Mouse (Mus musculus) A20 (cell line): ENCODE measurements around the gene Rps6kl1.

Experiments used
- DNase-seq: peaks from one replicate; pipeline ENCODE4 v3.0.0-alpha.2; 2011; ENCODE audit warnings: low read depth, low spot score

The Rps6kl1 gene

GRCm38 (mm10) chr12:85151002-85151774 is at the start of gene Rps6kl1:
Rps6kl1 (minus strand) TSS chr12:85151264.
- peak; percentile 62 for DNase-seq

- DNase-seq, result no peak
These were observed 48.9 kb upstream of the Rps6kl1 start for GRCm38 (mm10) chr12:85199954-85200353.

- no peak for DNase-seq
These were observed 46.9 kb upstream of the Rps6kl1 start for GRCm38 (mm10) chr12:85197936-85198335.

- DNase-seq, result no peak
These were observed 46.3 kb upstream of the Rps6kl1 start for GRCm38 (mm10) chr12:85197371-85197770.

GRCm38 (mm10) chr12:85196191-85196590 is 45.1 kb upstream of the Rps6kl1 start:
- DNase-seq, result no peak

GRCm38 (mm10) chr12:85195086-85195485 is 44.0 kb upstream of the Rps6kl1 start:
- DNase-seq, result no peak

- no peak for DNase-seq
These were observed 43.6 kb upstream of the Rps6kl1 start for GRCm38 (mm10) chr12:85194623-85195018.

- DNase-seq, result no peak
These were observed 43.0 kb upstream of the Rps6kl1 start for GRCm38 (mm10) chr12:85193923-85194622.

GRCm38 (mm10) chr12:85193146-85193545 is 42.1 kb upstream of the Rps6kl1 start:
- no peak for DNase-seq

GRCm38 (mm10) chr12:85192461-85193108 is 41.5 kb upstream of the Rps6kl1 start:
- DNase-seq, result peak; percentile 79

GRCm38 (mm10) chr12:85190290-85190689 is 39.2 kb upstream of the Rps6kl1 start:
- DNase-seq, result peak; percentile 57

- no peak for DNase-seq
These were observed 35.3 kb upstream of the Rps6kl1 start for GRCm38 (mm10) chr12:85186361-85186760.

GRCm38 (mm10) chr12:85185810-85186209 is 34.7 kb upstream of the Rps6kl1 start:
- no peak for DNase-seq

GRCm38 (mm10) chr12:85184118-85184517 is 33.1 kb upstream of the Rps6kl1 start:
- DNase-seq, result no peak

GRCm38 (mm10) chr12:85182898-85183297 is 31.8 kb upstream of the Rps6kl1 start:
- DNase-seq, result peak; percentile 34

- DNase-seq, result no peak
These were observed 31.2 kb upstream of the Rps6kl1 start for GRCm38 (mm10) chr12:85182345-85182643.

GRCm38 (mm10) chr12:85181475-85182344 is 30.6 kb upstream of the Rps6kl1 start:
- no peak for DNase-seq

GRCm38 (mm10) chr12:85178294-85178693 is 27.2 kb upstream of the Rps6kl1 start:
- DNase-seq, result no peak

GRCm38 (mm10) chr12:85177740-85178239 is 26.7 kb upstream of the Rps6kl1 start, which contains the start of gene Pgf:
Pgf (minus strand) TSS chr12:85177790.
- DNase-seq, result peak; percentile 32

GRCm38 (mm10) chr12:85176846-85177523 is 25.9 kb upstream of the Rps6kl1 start:
- DNase-seq, result peak; percentile 64
